Mouse (Mus musculus) testis, adult 2 months (tissue): ENCODE data around the gene Mycbpap. TPM values are rescaled to one million over a fixed set of nuclear protein-coding genes. Genes with fewer than 3 reads are reported as not detected.

Experiments
- H3K27ac ChIP-seq: fragments of 200-500 bp; 2 replicates; pipeline ENCODE4 v1.5.1; 2012; ENCODE audit warnings: low read depth, low read length; ENCODE audit not compliant: control insufficient read depth, insufficient read depth
- H3K27me3 ChIP-seq: fragments of 200-500 bp; 2 replicates; pipeline ENCODE4 v1.6.1; 2012; ENCODE audit warnings: mild to moderate bottlenecking, low read length, moderate library complexity; ENCODE audit not compliant: control insufficient read depth, insufficient read depth
- H3K36me3 ChIP-seq: fragments of 200-500 bp; 2 replicates; pipeline ENCODE4 v1.6.1; 2012; ENCODE audit warnings: mild to moderate bottlenecking, low read length; ENCODE audit not compliant: control insufficient read depth, insufficient read depth
- H3K4me1 ChIP-seq: fragments of 200-500 bp; 2 replicates; pipeline ENCODE4 v1.6.1; 2012; ENCODE audit warnings: low read length; ENCODE audit not compliant: control insufficient read depth, insufficient read depth
- H3K4me3 ChIP-seq: fragments of 200-500 bp; 2 replicates; pipeline ENCODE4 v1.5.1; 2012; ENCODE audit warnings: low read depth, mild to moderate bottlenecking, low read length, moderate library complexity, mixed read lengths; ENCODE audit not compliant: control insufficient read depth
- CTCF ChIP-seq: fragments of 200-500 bp; IDR thresholded peaks from 2 replicates; pipeline ENCODE4 v1.5.1; 2012; ENCODE audit warnings: low read depth, mild to moderate bottlenecking, inconsistent platforms, low read length, moderate library complexity; ENCODE audit not compliant: control insufficient read depth, insufficient read depth, insufficient replicate concordance
- POLR2A ChIP-seq: fragments of 200-500 bp; IDR thresholded peaks from 2 replicates; pipeline ENCODE4 v1.6.1; 2012; ENCODE audit warnings: low read depth, mild to moderate bottlenecking, inconsistent platforms, low read length, moderate library complexity; ENCODE audit not compliant: control insufficient read depth
- polyA plus RNA-seq: library from polyadenylated mRNA; depleted of rRNA; stranded (reverse); fragments of >200 nt; gene quantifications from 2 replicates; pipeline ENCODE4 v1.2.3, GENCODE M21; 2012

Mycbpap gene
- polyA plus RNA-seq, 1 experiment = 197 TPM

DNA sequence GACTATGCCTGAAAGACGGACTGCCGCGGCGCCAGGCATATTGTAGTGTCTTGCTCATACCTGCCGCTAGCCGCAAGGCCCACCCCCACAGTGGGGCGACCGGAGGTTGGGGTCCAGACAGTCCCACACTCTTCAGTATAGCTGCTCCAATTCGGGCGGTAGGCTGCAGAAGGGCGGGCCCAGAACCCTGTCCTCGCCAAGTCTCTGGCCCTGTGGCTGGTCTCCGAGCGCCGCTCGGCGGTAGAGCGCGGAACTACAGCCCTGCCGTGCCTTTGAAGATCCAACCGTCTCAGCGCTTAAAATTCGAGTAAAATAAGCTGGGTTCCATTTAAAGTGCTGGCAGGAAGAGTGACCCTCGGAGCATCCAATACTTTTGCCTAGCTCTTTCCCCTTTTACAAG lies 35.5 kb downstream of the Mycbpap start, which contains the start of gene Spata20:
Gene Spata20, minus strand, starts transcription at position 179 of the 400 bp plus-strand sequence.
- Histone ChIP-seq H3K27ac (peak within 1 kb of the TSS; percentile 5; the same call in 1 of the 2 replicates), H3K4me1 (peaks cover 8% of the 10 kb centered on the region), H3K36me3 (no peaks in the 10 kb centered on the region), H3K4me3 (peak within 1 kb of the TSS; percentile 80), H3K27me3 (no peaks in the 10 kb centered on the region)
- TF ChIP-seq CTCF (peak; percentile 91), POLR2A (peak; percentile 45; the same call in 1 of the 2 replicates)

DNA sequence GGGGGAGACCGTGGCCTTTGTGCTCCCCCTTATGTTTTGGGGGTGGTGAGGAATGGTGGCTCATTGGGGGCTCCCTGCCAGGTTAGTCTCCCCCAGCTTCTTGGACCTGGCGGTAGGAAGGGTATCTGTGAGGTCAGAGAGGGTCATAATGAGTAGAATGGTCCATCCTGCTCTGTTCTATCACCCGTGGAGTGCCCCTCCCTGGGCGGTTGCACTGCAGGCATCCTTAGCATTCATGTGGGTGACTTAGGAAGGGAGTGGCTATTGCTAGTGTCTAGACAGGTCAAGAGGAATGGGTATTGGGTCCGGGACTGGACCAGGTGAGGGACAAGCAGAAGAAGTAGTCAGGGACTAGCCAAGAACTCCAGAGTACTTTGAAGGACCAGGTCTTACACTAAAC lies 36.3 kb downstream of the Mycbpap start:
- Histone ChIP-seq H3K4me3 (peak overlapping the region; percentile 80), H3K27ac (peak overlapping the region; percentile 5; the same call in 1 of the 2 replicates), H3K27me3 (no peaks in the 10 kb centered on the region), H3K36me3 (no peaks in the 10 kb centered on the region), H3K4me1 (peaks cover 5% of the 10 kb centered on the region)
- no peak for TF ChIP-seq CTCF
- TF ChIP-seq POLR2A = peak; percentile 62; the same call in 1 of the 2 replicates

DNA sequence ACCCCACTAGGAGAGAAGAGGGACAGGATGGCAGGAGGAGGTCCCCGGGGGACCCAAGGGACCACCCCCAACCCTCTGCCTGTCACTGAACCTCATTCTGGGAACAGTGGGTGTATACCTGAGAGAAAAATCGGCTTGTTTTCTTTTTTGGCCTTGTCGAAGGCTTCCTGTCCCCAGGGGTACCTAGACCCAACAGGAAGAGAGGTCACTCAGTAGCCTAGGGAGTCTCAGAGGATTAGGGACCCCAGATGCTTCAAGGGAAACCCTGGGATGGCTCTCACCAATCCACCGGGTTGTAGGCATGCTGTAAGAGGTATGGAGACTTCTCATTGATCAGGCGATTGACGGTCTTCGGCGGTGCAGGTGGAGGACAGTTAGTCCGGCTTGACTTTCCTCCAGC lies 36.9 kb downstream of the Mycbpap start:
- Histone ChIP-seq H3K4me1 (peaks cover 5% of the 10 kb centered on the region), H3K27me3 (no peaks in the 10 kb centered on the region), H3K27ac (peak overlapping the region; percentile 5; the same call in 1 of the 2 replicates), H3K4me3 (peak overlapping the region; percentile 80), H3K36me3 (no peaks in the 10 kb centered on the region)
- no peak for TF ChIP-seq POLR2A
- no peak for TF ChIP-seq CTCF

DNA sequence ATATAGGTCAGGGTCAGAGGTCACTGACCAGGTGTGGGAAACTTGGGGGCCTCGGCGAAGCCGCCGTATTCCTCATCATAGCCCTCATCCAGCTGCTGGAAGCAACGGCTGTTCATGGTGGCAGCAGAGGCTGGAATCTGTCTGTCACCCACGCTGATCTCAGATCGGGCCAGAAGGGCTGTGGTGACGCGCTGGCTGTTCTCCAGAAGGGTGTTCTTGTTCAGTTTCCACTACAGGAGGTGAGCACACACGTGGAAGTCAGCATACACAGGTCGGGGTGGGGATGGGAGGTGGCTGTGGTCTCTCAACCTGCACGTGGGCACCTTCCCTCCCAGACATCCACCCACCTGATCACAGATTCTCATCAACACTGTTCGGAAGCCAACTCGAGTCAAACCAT lies 37.6 kb downstream of the Mycbpap start:
- TF ChIP-seq POLR2A (peak; percentile 7; the same call in 1 of the 2 replicates), CTCF (no peak)
- Histone ChIP-seq H3K36me3 (no peaks in the 10 kb centered on the region), H3K27me3 (no peaks in the 10 kb centered on the region), H3K4me1 (peaks cover 5% of the 10 kb centered on the region), H3K27ac (no peak overlapping the region), H3K4me3 (peak overlapping the region; percentile 80)

DNA sequence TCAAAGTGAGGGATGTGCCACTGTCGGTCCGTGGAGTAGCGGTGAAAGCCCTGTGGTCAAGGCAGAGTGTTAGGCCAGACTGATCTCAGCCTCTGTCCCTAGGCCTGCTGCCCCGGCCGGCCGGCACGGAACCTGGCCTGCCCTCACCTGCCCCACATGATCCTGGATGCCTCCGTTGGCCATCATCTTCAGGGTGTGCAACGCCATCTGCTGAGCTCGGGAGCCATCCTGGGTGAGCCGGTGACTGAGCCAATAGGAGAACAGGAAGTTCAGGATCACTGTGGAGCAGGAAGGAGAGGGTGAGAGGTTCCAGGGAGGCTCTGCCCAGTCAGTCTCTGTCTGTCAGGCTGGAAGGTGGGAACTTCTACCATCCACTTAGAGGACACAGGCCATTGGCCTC lies 38.1 kb downstream of the Mycbpap start:
- no peak overlapping the region for H3K27ac ChIP-seq
- H3K36me3 ChIP-seq = no peaks in the 10 kb centered on the region
- peak overlapping the region; percentile 80 for H3K4me3 ChIP-seq
- H3K4me1 ChIP-seq = peaks cover 5% of the 10 kb centered on the region
- H3K27me3 ChIP-seq = no peaks in the 10 kb centered on the region
- TF ChIP-seq POLR2A (no peak), CTCF (no peak)

DNA sequence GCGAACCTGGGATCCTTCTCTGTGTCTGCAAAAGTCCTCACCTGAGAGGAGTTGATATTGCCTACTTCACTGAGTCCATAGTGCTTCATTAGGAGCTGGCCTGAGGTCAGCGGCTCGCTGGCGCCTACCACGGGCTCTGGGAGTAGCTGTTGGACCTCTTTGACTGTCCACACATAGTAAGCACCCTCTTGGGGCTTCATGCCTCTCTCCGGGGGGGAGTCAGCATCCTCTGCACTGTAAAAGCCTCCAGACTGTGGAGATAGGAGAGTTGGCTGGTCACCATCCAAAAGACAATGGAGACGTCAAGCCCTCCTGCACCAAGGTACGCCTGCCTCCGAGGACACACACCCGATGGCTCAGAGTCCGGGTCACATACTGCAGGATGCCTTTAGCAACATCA lies 38.8 kb downstream of the Mycbpap start:
- H3K27ac ChIP-seq = no peak overlapping the region
- H3K36me3 ChIP-seq = no peaks in the 10 kb centered on the region
- peak overlapping the region; percentile 57 for H3K4me3 ChIP-seq
- H3K27me3 ChIP-seq = no peaks in the 10 kb centered on the region
- peaks cover 5% of the 10 kb centered on the region for H3K4me1 ChIP-seq
- no peak for TF ChIP-seq CTCF
- no peak for TF ChIP-seq POLR2A

DNA sequence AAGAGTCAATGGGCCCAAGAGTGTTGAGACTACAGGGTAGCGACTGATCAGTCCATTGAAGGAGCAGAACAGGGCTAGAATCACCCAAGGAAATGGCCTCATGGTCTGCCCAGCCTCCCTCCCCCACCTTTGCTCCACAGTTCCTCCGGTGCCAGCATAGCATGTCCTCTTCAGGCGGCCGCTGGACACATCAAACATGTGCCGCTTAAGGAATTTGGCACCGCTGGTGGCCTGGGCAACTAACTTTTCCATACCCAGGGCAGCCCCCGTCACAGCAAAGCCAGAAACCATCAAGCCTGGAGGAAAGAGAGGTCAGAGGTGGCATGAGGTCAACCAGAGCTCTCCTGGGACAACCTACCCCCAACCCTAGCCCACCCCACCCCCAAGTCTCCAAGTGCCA lies 39.6 kb downstream of the Mycbpap start:
- Histone ChIP-seq H3K4me3 (peak overlapping the region; percentile 35), H3K36me3 (no peaks in the 10 kb centered on the region), H3K27me3 (no peaks in the 10 kb centered on the region), H3K4me1 (peaks cover 5% of the 10 kb centered on the region), H3K27ac (no peak overlapping the region)
- TF ChIP-seq POLR2A = no peak
- TF ChIP-seq CTCF = no peak

DNA sequence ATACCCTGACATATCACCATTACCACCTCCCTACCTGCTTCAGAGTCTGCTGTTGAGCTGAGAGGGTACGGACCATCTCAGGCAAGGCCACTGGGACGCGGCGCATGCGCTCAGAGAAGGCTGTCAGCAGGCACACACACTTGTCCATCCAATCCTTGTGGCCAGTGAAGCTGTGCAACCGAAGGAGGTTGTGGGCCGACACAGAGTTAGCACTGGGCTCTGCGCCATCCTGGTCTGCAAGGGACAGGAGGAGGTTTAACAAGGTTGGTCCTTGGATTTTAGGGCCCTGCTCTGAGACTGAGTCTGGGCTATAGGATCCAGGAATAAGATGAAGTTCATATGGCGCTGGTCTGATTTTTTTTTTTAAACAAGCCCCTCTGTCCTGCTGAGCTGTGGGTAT lies 41.2 kb downstream of the Mycbpap start:
- H3K27me3 ChIP-seq = no peaks in the 10 kb centered on the region
- peak overlapping the region; percentile 1; the same call in 1 of the 2 replicates for H3K4me3 ChIP-seq
- 0 out of 2 replicates have a peak, but pooled peaks have one; percentile 4 for TF ChIP-seq POLR2A
- no peak for TF ChIP-seq CTCF
- no peak overlapping the region for H3K27ac ChIP-seq
- H3K36me3 ChIP-seq = no peaks in the 10 kb centered on the region
- H3K4me1 ChIP-seq = peaks cover 1% of the 10 kb centered on the region; the same call in 1 of the 2 replicates
